Mouse (Mus musculus) c-Kit-negative CD71-positive TER-119-positive erythroid progenitor cells, embryonic 14.5 days (primary cell): ENCODE results near the gene Gimap4.
"Not testable (repeated sequence)": the region's sequence is repeated elsewhere in the genome, so short reads cannot be mapped to it uniquely, and the experiment has no call there.

Source experiments
- DNase-seq: peaks from one replicate; pipeline ENCODE4 v3.0.0-alpha.2; 2013; ENCODE audit warnings: low read depth, low spot score

The Gimap4 gene

GRCm38 (mm10) chr6:48675931-48676859 lies 8.2 kb upstream of the Gimap4 start, which contains the start of gene Gimap9:
TSS of gene Gimap9 (plus strand) at chr6:48676129.
- DNase-seq: no peak

- DNase-seq: no peak
These were observed 7.4 kb upstream of the Gimap4 start for GRCm38 (mm10) chr6:48676860-48677415.

- DNase-seq: no peak
These were observed 6.6 kb upstream of the Gimap4 start for GRCm38 (mm10) chr6:48677492-48678345.

GRCm38 (mm10) chr6:48678391-48678790 lies 6.0 kb upstream of the Gimap4 start:
- DNase-seq: no peak

- no peak for DNase-seq
These were observed 4.6 kb upstream of the Gimap4 start for GRCm38 (mm10) chr6:48679701-48680100.

- DNase-seq: no peak
These were observed 3.9 kb upstream of the Gimap4 start for GRCm38 (mm10) chr6:48680421-48680820.

GRCm38 (mm10) chr6:48681472-48682090 lies 2.8 kb upstream of the Gimap4 start:
- no peak for DNase-seq

GRCm38 (mm10) chr6:48682271-48682670 lies 2.1 kb upstream of the Gimap4 start:
- no peak for DNase-seq

- DNase-seq: not testable (repeated sequence)
These were observed 1.0 kb upstream of the Gimap4 start for GRCm38 (mm10) chr6:48683263-48683821.

- DNase-seq: no peak
These were observed 457 bp downstream of the Gimap4 start for GRCm38 (mm10) chr6:48684806-48685205.

- DNase-seq: no peak
These were observed 902 bp downstream of the Gimap4 start for GRCm38 (mm10) chr6:48685251-48685650.

GRCm38 (mm10) chr6:48685694-48686665 lies 1.6 kb downstream of the Gimap4 start:
- no peak for DNase-seq

- no peak for DNase-seq
These were observed 2.7 kb downstream of the Gimap4 start for GRCm38 (mm10) chr6:48687077-48687476.

GRCm38 (mm10) chr6:48689320-48689719 lies 5.0 kb downstream of the Gimap4 start:
- no peak for DNase-seq

- DNase-seq: no peak
These were observed 8.6 kb downstream of the Gimap4 start for GRCm38 (mm10) chr6:48692962-48693361.

- no peak for DNase-seq
These were observed 12.6 kb downstream of the Gimap4 start for GRCm38 (mm10) chr6:48696830-48697554.

- DNase-seq: no peak
These were observed 13.2 kb downstream of the Gimap4 start for GRCm38 (mm10) chr6:48697555-48697930.

GRCm38 (mm10) chr6:48698066-48698856 lies 13.9 kb downstream of the Gimap4 start:
- no peak for DNase-seq

- DNase-seq: no peak
These were observed 14.5 kb downstream of the Gimap4 start for GRCm38 (mm10) chr6:48698888-48699287.
